Mouse (Mus musculus) urinary bladder, adult 18-20 months (tissue): ENCODE data around the gene Tead4.
"Not testable (repeated sequence)": the region's sequence is repeated elsewhere in the genome, so short reads cannot be mapped to it uniquely, and the experiment has no call there.

Source experiments
- DNase-seq, 2 experiments: peaks; one replicate each; pipeline ENCODE4 v3.0.0; 2022; ENCODE audit warnings: low spot score in 2 of 2, mixed read lengths in 2 of 2

Gene Tead4

GRCm38 (mm10) chr6:128300134-128301001 lies at the start of gene Tead4:
Tead4 (minus strand) TSS chr6:128300823.
- DNase-seq: peak; percentile 59 to 69

GRCm38 (mm10) chr6:128349711-128350110 lies 49.1 kb upstream of the Tead4 start:
- DNase-seq: no peak

- DNase-seq: no peak
Observed at GRCm38 (mm10) chr6:128346782-128347181, 46.2 kb upstream of the Tead4 start.

- DNase-seq: no peak
Observed at GRCm38 (mm10) chr6:128345623-128346022, 45.0 kb upstream of the Tead4 start.

GRCm38 (mm10) chr6:128341956-128342723 lies 41.5 kb upstream of the Tead4 start:
- DNase-seq: no peak

- no peak for DNase-seq
Observed at GRCm38 (mm10) chr6:128338876-128339275, 38.3 kb upstream of the Tead4 start.

GRCm38 (mm10) chr6:128337467-128337866 lies 36.8 kb upstream of the Tead4 start:
- DNase-seq: no peak

GRCm38 (mm10) chr6:128334397-128335124 lies 33.9 kb upstream of the Tead4 start:
- peak; percentile 48 to 54 for DNase-seq

- DNase-seq: peak in 1 of 2 experiments; percentile 30
Observed at GRCm38 (mm10) chr6:128318317-128318716, 17.7 kb upstream of the Tead4 start.

- DNase-seq: no peak
Observed at GRCm38 (mm10) chr6:128315597-128315996, 15.0 kb upstream of the Tead4 start.

GRCm38 (mm10) chr6:128314796-128315195 lies 14.2 kb upstream of the Tead4 start:
- DNase-seq: no peak

- DNase-seq: no peak
Observed at GRCm38 (mm10) chr6:128308311-128308710, 7.7 kb upstream of the Tead4 start.

- DNase-seq: no peak
Observed at GRCm38 (mm10) chr6:128304801-128305200, 4.2 kb upstream of the Tead4 start.

- DNase-seq: not testable (repeated sequence)
Observed at GRCm38 (mm10) chr6:128302640-128303039, 2.0 kb upstream of the Tead4 start.

GRCm38 (mm10) chr6:128301891-128302290 lies 1.3 kb upstream of the Tead4 start:
- DNase-seq: no peak

- DNase-seq: no peak
Observed at GRCm38 (mm10) chr6:128301458-128301857, 835 bp upstream of the Tead4 start.

- DNase-seq: peak in 1 of 2 experiments; percentile 23
Observed at GRCm38 (mm10) chr6:128299292-128300133, 1.1 kb downstream of the Tead4 start.

GRCm38 (mm10) chr6:128298246-128298645 lies 2.4 kb downstream of the Tead4 start:
- no peak for DNase-seq

GRCm38 (mm10) chr6:128296750-128297393 lies 3.8 kb downstream of the Tead4 start:
- DNase-seq: no peak
